Mouse (Mus musculus): Measurements from ENCODE around the gene Fam187a. TPM values are rescaled to one million over a fixed set of nuclear protein-coding genes. Genes with fewer than 3 reads are reported as not detected.

Fam187a gene
- not detected in 2 replicates for polyA plus RNA-seq (2012; rRNA removed)

GRCm38 (mm10) chr11:102884616-102885219, at the start of gene Fam187a:
TSS of gene Fam187a (plus strand) at chr11:102885169.
- H3K36me3 ChIP-seq (ENCODE audit: control insufficient read depth, insufficient read depth, low read length): no peaks in the 10 kb centered on the region
- 70% methylated on average over 10 of the region's 10 CpGs for WGBS
- no peaks in the 10 kb centered on the region for H3K27me3 ChIP-seq (ENCODE audit: control insufficient read depth, insufficient read depth, low read length)
- no peak within 1 kb of the TSS for H3K4me3 ChIP-seq (ENCODE audit: extremely low read depth, insufficient read depth, insufficient read length)
- DNase-seq (ENCODE audit: low read depth in 1 of 2, low spot score in 2 of 2): no peak
- no peaks in the 10 kb centered on the region; the same call in 1 of the 2 replicates for H3K4me1 ChIP-seq (ENCODE audit: control insufficient read depth, insufficient read depth, insufficient read length)
- H3K27ac ChIP-seq (ENCODE audit: insufficient read depth, low read length): no peak within 1 kb of the TSS
- TF ChIP-seq CTCF (IDR thresholded peaks at IDR 0.05; ENCODE audit: extremely low read depth, insufficient read depth, insufficient read length, insufficient replicate concordance): no peak

GRCm38 (mm10) chr11:102835549-102835948, 49.4 kb upstream of the Fam187a start, which contains the start of gene Higd1b:
TSS of gene Higd1b (plus strand) at chr11:102835849.
- H3K36me3 ChIP-seq (ENCODE audit: control insufficient read depth, insufficient read depth, low read length): peaks cover 26% of the 10 kb centered on the region
- no peak for DNase-seq (ENCODE audit: low read depth in 1 of 2, low spot score in 2 of 2)
- TF ChIP-seq POLR2A (IDR thresholded peaks at IDR 0.05; ENCODE audit: low read depth, low read length): no peak
- no peak within 1 kb of the TSS for H3K4me3 ChIP-seq (ENCODE audit: extremely low read depth, insufficient read depth, insufficient read length)
- WGBS: 75% methylated on average over 4 of the region's 4 CpGs
- H3K4me1 ChIP-seq (ENCODE audit: control insufficient read depth, insufficient read depth, insufficient read length): no peaks in the 10 kb centered on the region
- no peaks in the 10 kb centered on the region for H3K27me3 ChIP-seq (ENCODE audit: control insufficient read depth, insufficient read depth, low read length)
- H3K27ac ChIP-seq (ENCODE audit: insufficient read depth, low read length): no peak within 1 kb of the TSS

GRCm38 (mm10) chr11:102836146-102836545, 48.8 kb upstream of the Fam187a start:
- Histone ChIP-seq H3K36me3 (ENCODE audit: control insufficient read depth, insufficient read depth, low read length) (peaks cover 29% of the 10 kb centered on the region), H3K27ac (ENCODE audit: insufficient read depth, low read length) (no peak overlapping the region)

GRCm38 (mm10) chr11:102837385-102837784, 47.6 kb upstream of the Fam187a start:
- WGBS: 90% methylated on average over 1 of the region's 1 CpGs
- no peaks in the 10 kb centered on the region for H3K4me1 ChIP-seq (ENCODE audit: control insufficient read depth, insufficient read depth, insufficient read length)
- peaks cover 37% of the 10 kb centered on the region for H3K36me3 ChIP-seq (ENCODE audit: control insufficient read depth, insufficient read depth, low read length)
- no peak overlapping the region for H3K4me3 ChIP-seq (ENCODE audit: extremely low read depth, insufficient read depth, insufficient read length)
- TF ChIP-seq CTCF (IDR thresholded peaks at IDR 0.05; ENCODE audit: extremely low read depth, insufficient read depth, insufficient read length, insufficient replicate concordance) (no peak), POLR2A (IDR thresholded peaks at IDR 0.05; ENCODE audit: low read depth, low read length) (no peak)
- DNase-seq (ENCODE audit: low read depth in 1 of 2, low spot score in 2 of 2): no peak
- no peak overlapping the region for H3K27ac ChIP-seq (ENCODE audit: insufficient read depth, low read length)
- H3K27me3 ChIP-seq (ENCODE audit: control insufficient read depth, insufficient read depth, low read length): no peaks in the 10 kb centered on the region

More at GRCm38 (mm10) chr11:102836146-102836545, 48.8 kb upstream of the Fam187a start:
- WGBS: 92% methylated on average over 9 of the region's 9 CpGs
- DNase-seq (ENCODE audit: low read depth in 1 of 2, low spot score in 2 of 2): no peak
- TF ChIP-seq POLR2A (IDR thresholded peaks at IDR 0.05; ENCODE audit: low read depth, low read length): no peak
- TF ChIP-seq CTCF (IDR thresholded peaks at IDR 0.05; ENCODE audit: extremely low read depth, insufficient read depth, insufficient read length, insufficient replicate concordance): no peak
- H3K27me3 ChIP-seq (ENCODE audit: control insufficient read depth, insufficient read depth, low read length): no peaks in the 10 kb centered on the region
- H3K4me3 ChIP-seq (ENCODE audit: extremely low read depth, insufficient read depth, insufficient read length): no peak overlapping the region
- no peaks in the 10 kb centered on the region for H3K4me1 ChIP-seq (ENCODE audit: control insufficient read depth, insufficient read depth, insufficient read length)

- TF ChIP-seq CTCF (IDR thresholded peaks at IDR 0.05; ENCODE audit: extremely low read depth, insufficient read depth, insufficient read length, insufficient replicate concordance) (no peak), POLR2A (IDR thresholded peaks at IDR 0.05; ENCODE audit: low read depth, low read length) (no peak)
- Histone ChIP-seq H3K36me3 (ENCODE audit: control insufficient read depth, insufficient read depth, low read length) (peaks cover 39% of the 10 kb centered on the region), H3K27ac (ENCODE audit: insufficient read depth, low read length) (no peak overlapping the region), H3K4me1 (ENCODE audit: control insufficient read depth, insufficient read depth, insufficient read length) (no peaks in the 10 kb centered on the region), H3K27me3 (ENCODE audit: control insufficient read depth, insufficient read depth, low read length) (no peaks in the 10 kb centered on the region), H3K4me3 (ENCODE audit: extremely low read depth, insufficient read depth, insufficient read length) (no peak overlapping the region)
- 88% methylated on average over 2 of the region's 2 CpGs for WGBS
- no peak for DNase-seq (ENCODE audit: low read depth in 1 of 2, low spot score in 2 of 2)
These were observed 46.8 kb upstream of the Fam187a start for GRCm38 (mm10) chr11:102838126-102838525.

GRCm38 (mm10) chr11:102838616-102839150, 46.3 kb upstream of the Fam187a start:
- no peaks in the 10 kb centered on the region for H3K27me3 ChIP-seq (ENCODE audit: control insufficient read depth, insufficient read depth, low read length)
- no peaks in the 10 kb centered on the region for H3K4me1 ChIP-seq (ENCODE audit: control insufficient read depth, insufficient read depth, insufficient read length)
- WGBS: 88% methylated on average over 9 of the region's 9 CpGs
- no peak for DNase-seq (ENCODE audit: low read depth in 1 of 2, low spot score in 2 of 2)
- H3K27ac ChIP-seq (ENCODE audit: insufficient read depth, low read length): no peak overlapping the region
- no peak overlapping the region for H3K4me3 ChIP-seq (ENCODE audit: extremely low read depth, insufficient read depth, insufficient read length)
- peaks cover 43% of the 10 kb centered on the region for H3K36me3 ChIP-seq (ENCODE audit: control insufficient read depth, insufficient read depth, low read length)
- TF ChIP-seq CTCF (IDR thresholded peaks at IDR 0.05; ENCODE audit: extremely low read depth, insufficient read depth, insufficient read length, insufficient replicate concordance) (no peak), POLR2A (IDR thresholded peaks at IDR 0.05; ENCODE audit: low read depth, low read length) (no peak)

GRCm38 (mm10) chr11:102845926-102846325, 39.0 kb upstream of the Fam187a start:
- H3K36me3 ChIP-seq (ENCODE audit: control insufficient read depth, insufficient read depth, low read length): peaks cover 67% of the 10 kb centered on the region
- 97% methylated on average over 10 of the region's 10 CpGs for WGBS
- no peak overlapping the region for H3K4me3 ChIP-seq (ENCODE audit: extremely low read depth, insufficient read depth, insufficient read length)
- DNase-seq (ENCODE audit: low read depth in 1 of 2, low spot score in 2 of 2): no peak
- H3K27me3 ChIP-seq (ENCODE audit: control insufficient read depth, insufficient read depth, low read length): no peaks in the 10 kb centered on the region
- H3K27ac ChIP-seq (ENCODE audit: insufficient read depth, low read length): no peak overlapping the region
- H3K4me1 ChIP-seq (ENCODE audit: control insufficient read depth, insufficient read depth, insufficient read length): no peaks in the 10 kb centered on the region
- no peak for TF ChIP-seq POLR2A (IDR thresholded peaks at IDR 0.05; ENCODE audit: low read depth, low read length)
- no peak for TF ChIP-seq CTCF (IDR thresholded peaks at IDR 0.05; ENCODE audit: extremely low read depth, insufficient read depth, insufficient read length, insufficient replicate concordance)

All from spleen, adult 2 months (tissue).